Mouse (Mus musculus) liver, embryonic 18 days (tissue): ENCODE results near the gene Uap1. TPM values are rescaled to one million over a fixed set of nuclear protein-coding genes. Genes with fewer than 3 reads are reported as not detected.

ENCODE experiments used
- polyA plus RNA-seq: library from polyadenylated mRNA; depleted of rRNA; stranded (reverse); fragments of >200 nt; gene quantifications from 2 replicates; pipeline ENCODE4 v1.2.3, GENCODE M21; 2012; rRNA removed

Uap1 gene
- polyA plus RNA-seq: 16.3 and 17.1 TPM in 2 replicates

DNA sequence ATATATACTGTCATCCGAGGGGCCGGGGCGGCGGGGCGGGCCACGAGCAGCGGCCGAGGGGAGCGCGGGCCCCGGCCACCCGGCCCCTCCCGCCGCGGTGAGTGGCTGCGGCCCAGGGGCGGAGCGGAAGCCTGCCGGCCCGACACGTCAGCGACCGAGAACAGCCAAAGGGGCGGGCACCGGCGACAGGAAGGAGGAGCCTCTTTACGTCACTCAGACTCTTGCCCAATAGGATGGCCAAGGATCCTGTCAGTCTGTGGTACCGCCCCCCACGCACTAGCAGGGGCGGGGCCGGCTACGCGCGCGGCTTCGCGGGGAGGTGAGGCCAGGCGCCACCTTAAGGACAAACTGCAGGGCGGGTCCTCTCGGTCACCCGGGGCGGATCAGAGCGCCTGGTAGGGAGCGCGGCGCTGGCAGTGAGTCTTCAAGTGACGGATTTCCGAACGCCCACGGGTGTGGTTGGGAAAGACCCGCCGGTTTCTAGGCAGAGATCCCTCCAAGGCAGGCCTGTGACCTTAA lies at the start of gene Uap1:
Gene Uap1 (minus strand): TSS at position 144 of the 519 bp plus-strand sequence.

GRCm38 (mm10) chr1:170214757-170215522 lies 40.2 kb upstream of the Uap1 start, which contains the start of gene Uhmk1:
Gene Uhmk1 (minus strand): TSS chr1:170215397.

DNA sequence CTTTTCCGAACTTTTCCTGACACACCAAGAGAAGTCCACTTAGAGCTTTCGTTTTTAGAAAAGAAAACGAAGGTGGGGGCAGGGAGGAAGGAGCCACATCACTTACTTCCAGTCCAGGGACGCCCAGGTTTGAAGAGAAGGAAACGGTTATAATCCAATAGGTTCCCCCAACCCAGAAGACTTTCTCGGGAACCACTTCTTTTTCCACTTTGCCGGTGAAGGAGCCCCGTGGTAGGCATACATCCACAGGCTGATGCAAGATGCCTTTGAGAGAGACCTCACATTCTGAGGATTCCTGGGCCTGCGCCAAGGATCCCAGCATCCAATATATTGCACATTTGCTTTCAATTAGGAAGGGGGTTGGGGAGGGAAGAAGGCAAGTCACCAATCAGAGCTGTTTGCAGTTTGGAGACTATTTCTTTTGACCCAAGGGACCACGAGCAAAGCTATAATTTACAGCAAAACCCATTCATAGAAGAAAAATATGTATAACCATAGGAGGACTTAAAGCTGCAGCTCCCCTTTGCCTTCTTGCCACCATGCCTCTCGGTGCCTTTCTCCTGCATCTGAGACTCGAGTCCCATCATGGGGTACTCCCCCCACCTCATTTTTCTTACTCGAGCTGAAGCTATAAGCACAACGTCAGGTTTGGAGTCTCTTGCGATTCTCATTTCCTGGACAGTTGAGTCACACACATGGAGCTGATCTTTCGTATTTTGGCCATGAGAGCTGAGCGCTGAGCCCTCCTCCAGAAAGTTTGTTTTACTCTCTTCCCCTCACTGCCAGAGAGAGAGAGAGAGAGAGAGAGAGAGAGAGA lies 64.0 kb downstream of the Uap1 start, which contains the start of gene Ddr2:
Gene Ddr2 (minus strand): TSS at position 247 of the 817 bp plus-strand sequence.

Other genes with a start within 250 kb of the Uap1 start
- 0.02 and 0.05 TPM in 2 replicates for gene Ccdc190, start 246.3 kb downstream of the Uap1 start, polyA plus RNA-seq
- 11.6 and 14.9 TPM in 2 replicates for gene Hsd17b7, start 205.7 kb downstream of the Uap1 start, polyA plus RNA-seq
- gene Ddr2, start 64.2 kb downstream of the Uap1 start, polyA plus RNA-seq: 0.57 and 0.72 TPM in 2 replicates
- 7.6 and 8.0 TPM in 2 replicates for gene Uhmk1, start 40.4 kb upstream of the Uap1 start, polyA plus RNA-seq
- not detected in 2 replicates for gene Sh2d1b2, start 57.8 kb upstream of the Uap1 start, polyA plus RNA-seq
- gene Sh2d1b1, start 102.4 kb upstream of the Uap1 start, polyA plus RNA-seq: 0.21 and 0.23 TPM in 2 replicates
- 2.9 and 4.6 TPM in 2 replicates for gene Gm7694, start 131.4 kb upstream of the Uap1 start, polyA plus RNA-seq
- gene Spata46, start 133.8 kb upstream of the Uap1 start, polyA plus RNA-seq: not detected in 2 replicates